Mouse (Mus musculus) lung, adult 2 months (tissue): ENCODE results near the gene Scd3.

Experiments used
- CTCF ChIP-seq: fragments of 200-500 bp; IDR thresholded peaks from 2 replicates; pipeline ENCODE4 v1.5.1; 2011; ENCODE audit warnings: mild to moderate bottlenecking, low read length, control low read depth; ENCODE audit not compliant: insufficient read depth
- POLR2A ChIP-seq: fragments of 200-500 bp; IDR thresholded peaks from 2 replicates; pipeline ENCODE4 v1.6.1; 2011; ENCODE audit warnings: low read depth, mild to moderate bottlenecking, control low read depth, low read length, borderline replicate concordance; ENCODE audit errors: extremely low read depth

DNA sequence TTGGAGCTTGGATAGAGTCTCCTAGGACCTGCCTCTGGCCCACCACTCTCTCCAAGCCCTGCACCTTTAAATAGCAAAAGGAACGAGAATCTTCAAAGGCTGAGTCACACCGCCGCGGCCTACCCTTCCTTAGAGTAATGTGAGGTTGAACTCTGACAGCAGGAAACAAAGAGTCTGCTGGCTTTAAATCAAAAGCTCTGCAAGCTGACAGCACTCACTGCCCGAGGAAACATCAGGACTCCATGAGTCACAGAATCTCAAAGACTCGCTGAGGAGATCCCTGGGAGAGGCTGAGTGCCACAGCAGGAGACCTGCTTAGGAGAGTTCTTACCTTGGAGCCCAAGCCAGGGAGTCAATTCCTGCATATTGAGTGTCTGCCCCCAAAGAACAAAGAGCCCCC, 77.7 kb downstream of the Scd3 start:
- TF ChIP-seq POLR2A: no peak
- no peak for TF ChIP-seq CTCF
